Comparison of ENCODE assay signal across 18 mouse cellular contexts in the genomic region with DNA sequence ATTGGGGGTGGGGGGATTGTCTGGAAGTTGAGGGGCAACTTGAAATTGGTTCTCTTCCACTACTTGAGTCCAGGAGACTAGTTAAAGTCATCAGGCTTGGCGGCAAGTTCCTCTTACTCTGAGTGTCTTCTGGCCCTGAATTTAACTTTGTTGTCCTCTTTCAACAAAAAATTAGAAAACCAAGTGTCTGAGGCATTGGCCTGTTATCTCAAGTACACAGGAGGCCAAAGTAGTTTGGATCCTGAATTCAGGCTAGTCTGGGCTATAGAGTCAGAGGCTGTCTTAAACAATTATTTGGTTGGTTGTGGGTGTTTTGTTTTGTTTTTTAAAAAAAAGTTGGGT. TPM values are rescaled to one million over a fixed set of nuclear protein-coding genes. Genes with fewer than 3 reads are reported as not detected.
A peak's percentile ranks its signal among the peaks of the same experiment; 100 is the strongest.
DNase-seq lines count a peak whose midpoint lies in the region; ATAC-seq and TF ChIP-seq lines count a peak whose summit lies in the region.
"Had no signal": no experiment of that assay in that cellular context is flagged by ENCODE, and none has a peak within 500 bp of the region (broad histone marks: within the 10 kb centered on the region; RNA-seq: fewer than 3 reads in every experiment).

No protein-coding gene starts in this region.

- peak overlapping the region; percentile 47; the same call in 1 of the 2 replicates for H3K27ac ChIP-seq in heart, embryonic 10.5 days
- H3K27ac ChIP-seq in neural tube, embryonic 15.5 days (replicated peaks) = no peak overlapping the region
- H3K27ac ChIP-seq in stomach, postnatal 0 days (replicated peaks) = no peak overlapping the region
- H3K27ac ChIP-seq: midbrain, embryonic 13.5 days; neural tube, embryonic 13.5 days had no signal

- 0 out of 2 replicates have a peak overlapping the region, but pooled peaks have one; percentile 91 for H3K4me2 ChIP-seq in neural tube, embryonic 15.5 days
- no peak overlapping the region for H3K4me2 ChIP-seq in stomach, postnatal 0 days (replicated peaks; ENCODE audit: low read depth)

- no peak for DNase-seq in heart, embryonic 10.5 days (ENCODE audit: low spot score)
- no peak for DNase-seq in heart, adult 8-10 months (ENCODE audit: low spot score)
- no peak for DNase-seq in neural tube, embryonic 10.5 days (ENCODE audit: extremely low spot score, low spot score)
- DNase-seq in induced T-regulatory cell, adult 2 months (ENCODE audit: low read depth) = peak; percentile 14
- DNase-seq in naive thymus-derived CD4-positive, alpha-beta T cell, adult 2 months (ENCODE audit: low read depth) = peak; percentile 6
- no peak for DNase-seq in stomach, postnatal 0 days (ENCODE audit: low spot score)
- no peak for DNase-seq in adrenal gland, adult 18-20 months (ENCODE audit: low spot score in 2 of 2)
- DNase-seq: B cell, adult 2 months; cerebellum, adult 2 months; gastrocnemius, postnatal 25 days; thymus, adult 2 months had no signal

- H3K9ac ChIP-seq in neural tube, embryonic 15.5 days (replicated peaks) = no peak overlapping the region
- H3K9ac ChIP-seq in stomach, postnatal 0 days (ENCODE audit: low read length) = no peak overlapping the region
- H3K9ac ChIP-seq: midbrain, embryonic 13.5 days; neural tube, embryonic 13.5 days had no signal

- peaks cover 21% of the 10 kb centered on the region for H3K4me1 ChIP-seq in heart, embryonic 10.5 days
- H3K4me1 ChIP-seq in neural tube, embryonic 15.5 days = peaks cover 28% of the 10 kb centered on the region
- peaks cover 3% of the 10 kb centered on the region; the same call in 1 of the 2 replicates for H3K4me1 ChIP-seq in stomach, postnatal 0 days (replicated peaks; ENCODE audit: control insufficient read depth, insufficient read depth)

- no peak for TF ChIP-seq EP300 in stomach, postnatal 0 days (optimal IDR thresholded peaks at IDR 0.05)

- no peak overlapping the region; the same call in 1 of the 2 replicates for H3K4me3 ChIP-seq in heart, embryonic 10.5 days
- H3K4me3 ChIP-seq in neural tube, embryonic 15.5 days (replicated peaks) = no peak overlapping the region
- no peak overlapping the region for H3K4me3 ChIP-seq in stomach, postnatal 0 days (ENCODE audit: low read depth, low read length)

- H3K27me3 ChIP-seq in heart, embryonic 10.5 days (ENCODE audit: insufficient read depth, poor library complexity, severe bottlenecking) = no peaks in the 10 kb centered on the region
- H3K27me3 ChIP-seq in neural tube, embryonic 15.5 days (replicated peaks) = no peaks in the 10 kb centered on the region
- no peaks in the 10 kb centered on the region for H3K27me3 ChIP-seq in stomach, postnatal 0 days (ENCODE audit: control insufficient read depth, insufficient read depth, low read length)
- H3K27me3 ChIP-seq: midbrain, embryonic 13.5 days; neural tube, embryonic 13.5 days had no signal

- no peaks in the 10 kb centered on the region for H3K9me3 ChIP-seq in heart, embryonic 10.5 days
- H3K9me3 ChIP-seq in neural tube, embryonic 15.5 days (replicated peaks) = no peaks in the 10 kb centered on the region
- no peaks in the 10 kb centered on the region for H3K9me3 ChIP-seq in stomach, postnatal 0 days (ENCODE audit: control insufficient read depth, low read length)
- H3K9me3 ChIP-seq: midbrain, embryonic 13.5 days; neural tube, embryonic 13.5 days had no signal

- WGBS in heart, embryonic 10.5 days = 68% methylated on average over 1 of the region's 1 CpGs
- WGBS in neural tube, embryonic 15.5 days = 73% methylated on average over 1 of the region's 1 CpGs
- WGBS in stomach, postnatal 0 days = 58% methylated on average over 1 of the region's 1 CpGs

- no peak for TF ChIP-seq CTCF in stomach, postnatal 0 days (IDR thresholded peaks at IDR 0.05; ENCODE audit: low read depth)

- ATAC-seq in neural tube, embryonic 15.5 days (ENCODE audit: low FRiP score) = no peak
- no peak for ATAC-seq in stomach, postnatal 0 days (ENCODE audit: low FRiP score, low TSS enrichment)
- ATAC-seq: forebrain, embryonic 16.5 days; hindbrain, embryonic 16.5 days; midbrain, embryonic 13.5 days had no signal

- no peaks in the 10 kb centered on the region for H3K36me3 ChIP-seq in heart, embryonic 10.5 days
- H3K36me3 ChIP-seq in neural tube, embryonic 15.5 days = no peaks in the 10 kb centered on the region
- no peaks in the 10 kb centered on the region for H3K36me3 ChIP-seq in stomach, postnatal 0 days (ENCODE audit: control insufficient read depth, insufficient read depth, low read length)
- H3K36me3 ChIP-seq: midbrain, embryonic 13.5 days; neural tube, embryonic 13.5 days had no signal

RNA-seq across cellular contexts. Expression of gene Hist1h1a, which starts 1.7 kb away (rescaled TPM):
- polyA plus RNA-seq in heart, embryonic 10.5 days (2016; fragmentation: Nextera tagmentation; extraction: Ambion mirVana) = 1.2 and 1.4 TPM in 2 replicates
- 1 to 10 TPM; 3.3 to 5.0 (median 4.0) TPM for total RNA-seq in heart, adult 8-10 months (2022)
- polyA plus RNA-seq in neural tube, embryonic 15.5 days (2015; fragmentation: Nextera tagmentation; extraction: Ambion mirVana) = 0.44 and 0.60 TPM in 2 replicates
- 0.64 and 1.4 TPM in 2 replicates for polyA plus RNA-seq in stomach, postnatal 0 days (2015; fragmentation: Nextera tagmentation; extraction: Ambion mirVana)
- 10 to 100 TPM in 1 of 2 experiments, 1 to 10 TPM in 1; 7.1 to 14.2 TPM for total RNA-seq in adrenal gland, adult 18-20 months (2021)
- polyA plus RNA-seq: cerebellum, adult 2 months; neural tube, embryonic 13.5 days had no signal

RNA-seq across cellular contexts. Expression of gene Hist1h3a, which starts 3.0 kb away (rescaled TPM):
- polyA plus RNA-seq in heart, embryonic 10.5 days (2016; fragmentation: Nextera tagmentation; extraction: Ambion mirVana) = 2.0 and 3.2 TPM in 2 replicates
- total RNA-seq in heart, adult 8-10 months (2022) = 1 to 10 TPM; 1.8 to 10.0 (median 6.6) TPM
- 1.4 and 2.3 TPM in 2 replicates for polyA plus RNA-seq in neural tube, embryonic 15.5 days (2015; fragmentation: Nextera tagmentation; extraction: Ambion mirVana)
- polyA plus RNA-seq in stomach, postnatal 0 days (2015; fragmentation: Nextera tagmentation; extraction: Ambion mirVana) = 1.9 and 3.7 TPM in 2 replicates
- 10 to 100 TPM; 18.1 to 28.1 TPM for total RNA-seq in adrenal gland, adult 18-20 months (2021)

RNA-seq across cellular contexts. Expression of gene Hist1h4a, which starts 4.1 kb away (rescaled TPM):
- 0.28 TPM in 1 of 2 replicates, not detected in the other for polyA plus RNA-seq in heart, embryonic 10.5 days (2016; fragmentation: Nextera tagmentation; extraction: Ambion mirVana)
- 10 to 100 TPM in 1 of 4 experiments, 1 to 10 TPM in 3; 4.1 to 10.2 (median 5.4) TPM for total RNA-seq in heart, adult 8-10 months (2022)
- not detected in 2 replicates for polyA plus RNA-seq in neural tube, embryonic 15.5 days (2015; fragmentation: Nextera tagmentation; extraction: Ambion mirVana)
- 0.34 and 0.80 TPM in 2 replicates for polyA plus RNA-seq in stomach, postnatal 0 days (2015; fragmentation: Nextera tagmentation; extraction: Ambion mirVana)
- 10 to 100 TPM; 21.6 to 23.4 TPM for total RNA-seq in adrenal gland, adult 18-20 months (2021)
- polyA plus RNA-seq: forebrain, embryonic 16.5 days; hindbrain, embryonic 16.5 days had no signal

RNA-seq across cellular contexts. Expression of gene Trim38, which starts 4.6 kb away (rescaled TPM):
- polyA plus RNA-seq in heart, embryonic 10.5 days (2016; fragmentation: Nextera tagmentation; extraction: Ambion mirVana) = 0.14 TPM in 1 of 2 replicates, not detected in the other
- not detected for total RNA-seq in heart, adult 8-10 months (2022)
- polyA plus RNA-seq in neural tube, embryonic 15.5 days (2015; fragmentation: Nextera tagmentation; extraction: Ambion mirVana) = 0.09 TPM in 1 of 2 replicates, not detected in the other
- polyA plus RNA-seq in stomach, postnatal 0 days (2015; fragmentation: Nextera tagmentation; extraction: Ambion mirVana) = 0.18 and 0.29 TPM in 2 replicates
- not detected for total RNA-seq in adrenal gland, adult 18-20 months (2021)
- total RNA-seq: gastrocnemius, postnatal 25 days; left cerebral cortex, postnatal 14 days had no signal
- polyA plus RNA-seq: forebrain, embryonic 16.5 days; hindbrain, embryonic 16.5 days; kidney, embryonic 14.5 days; neural tube, embryonic 13.5 days; thymus, adult 2 months had no signal

RNA-seq across cellular contexts. Expression of gene Hist1h4b, which starts 8.3 kb away (rescaled TPM):
- 3.4 and 4.4 TPM in 2 replicates for polyA plus RNA-seq in heart, embryonic 10.5 days (2016; fragmentation: Nextera tagmentation; extraction: Ambion mirVana)
- total RNA-seq in heart, adult 8-10 months (2022) = 1 to 10 TPM; 5.4 to 9.6 (median 6.8) TPM
- 1.0 and 2.6 TPM in 2 replicates for polyA plus RNA-seq in neural tube, embryonic 15.5 days (2015; fragmentation: Nextera tagmentation; extraction: Ambion mirVana)
- polyA plus RNA-seq in stomach, postnatal 0 days (2015; fragmentation: Nextera tagmentation; extraction: Ambion mirVana) = 0.46 and 2.0 TPM in 2 replicates
- 10 to 100 TPM; 61.2 to 90.4 TPM for total RNA-seq in adrenal gland, adult 18-20 months (2021)
- polyA plus RNA-seq: forebrain, embryonic 16.5 days; hindbrain, embryonic 16.5 days had no signal

Comparison
In these comparisons a context has a peak if more than half of its experiments do, and no peak if none do; other contexts are left out.
1. DNase-seq: peak in induced T-regulatory cell, adult 2 months (single experiment) and naive thymus-derived CD4-positive, alpha-beta T cell, adult 2 months (single experiment); none in heart, embryonic 10.5 days (single experiment), heart, adult 8-10 months (single experiment), neural tube, embryonic 10.5 days (single experiment), stomach, postnatal 0 days (single experiment) and adrenal gland, adult 18-20 months (0 of 2).